ENCODE assay signal across 8 mouse cellular contexts in genomic region chr5:108132441-108133243, GRCm38 (mm10). TPM values are rescaled to one million over a fixed set of nuclear protein-coding genes. Genes with fewer than 3 reads are reported as not detected.
DNase-seq lines count a peak whose midpoint lies in the region; ATAC-seq lines count a peak whose summit lies in the region.

TSS of gene Tmed5 (minus strand) at chr5:108132620.
TSS of gene Ccdc18 (plus strand) at chr5:108132875.

- DNase-seq in T-cell, adult 2 months (ENCODE audit: low spot score) = peak; percentile 97
- DNase-seq in cerebellum, postnatal 36 days = peak; percentile 96 to 97
- peak; percentile 94 to 98 for DNase-seq in frontal cortex, postnatal 36 days (ENCODE audit: low spot score in 2 of 2)
- peak; percentile 94 for DNase-seq in left cerebral cortex, adult 11 months (ENCODE audit: low spot score)
- DNase-seq in lung, postnatal 4 days = peak; percentile 98
- peak; percentile 95 for DNase-seq in retina, postnatal 7 days (ENCODE audit: low read depth, low spot score)
- DNase-seq in urinary bladder, adult 2 months (ENCODE audit: low spot score) = peak; percentile 94

- H3K27me3 ChIP-seq in hindbrain, embryonic 15.5 days = no peaks in the 10 kb centered on the region

- H3K9ac ChIP-seq in hindbrain, embryonic 15.5 days = peak within 1 kb of the TSS; percentile 76

- H3K4me2 ChIP-seq in hindbrain, embryonic 15.5 days = peak within 1 kb of the TSS; percentile 66

- peak within 1 kb of the TSS; percentile 79 for H3K4me3 ChIP-seq in hindbrain, embryonic 15.5 days

- peaks cover 20% of the 10 kb centered on the region for H3K4me1 ChIP-seq in hindbrain, embryonic 15.5 days (replicated peaks)

- WGBS in hindbrain, embryonic 15.5 days = under 1% methylated on average over 65 of the region's 65 CpGs

- peaks cover 10% of the 10 kb centered on the region; the same call in 1 of the 2 replicates for H3K36me3 ChIP-seq in hindbrain, embryonic 15.5 days

- H3K27ac ChIP-seq in hindbrain, embryonic 15.5 days (replicated peaks) = peak within 1 kb of the TSS; percentile 85

- ATAC-seq in hindbrain, embryonic 15.5 days (ENCODE audit: low FRiP score, low read depth) = peak; percentile 100

- H3K9me3 ChIP-seq in hindbrain, embryonic 15.5 days = no peaks in the 10 kb centered on the region

RNA-seq across cellular contexts. Expression of gene Tmed5, which starts in this region (rescaled TPM):
- 23.4 and 26.5 TPM in 2 replicates for polyA plus RNA-seq in hindbrain, embryonic 15.5 days (2015; fragmentation: Nextera tagmentation; extraction: Ambion mirVana)
- 20.1 and 28.2 TPM in 2 replicates for polyA plus RNA-seq in urinary bladder, adult 2 months (2012; rRNA removed)

RNA-seq across cellular contexts. Expression of gene Ccdc18, which starts in this region (rescaled TPM):
- 3.2 and 3.6 TPM in 2 replicates for polyA plus RNA-seq in hindbrain, embryonic 15.5 days (2015; fragmentation: Nextera tagmentation; extraction: Ambion mirVana)
- polyA plus RNA-seq in urinary bladder, adult 2 months (2012; rRNA removed) = 0.11 and 0.22 TPM in 2 replicates

Comparison
In these comparisons a context has a peak if more than half of its experiments do, and no peak if none do; other contexts are left out.
1. Peak in every context shown above with its lines: DNase-seq, ATAC-seq, H3K4me3 ChIP-seq and H3K27ac ChIP-seq.